Mouse (Mus musculus) effector memory CD4-positive, alpha-beta T cell, adult 7 months (primary cell): ENCODE results near the gene Gart. TPM values are rescaled to one million over a fixed set of nuclear protein-coding genes. Genes with fewer than 3 reads are reported as not detected.

Experiments used
- polyA plus RNA-seq: library from polyadenylated mRNA; unstranded; fragments of 100-300 nt; shearing (Covaris generic); gene quantifications from one replicate; pipeline ENCODE4 v1.2.1, GENCODE M21; 2017

Gene Gart
- 61.3 TPM for polyA plus RNA-seq

DNA sequence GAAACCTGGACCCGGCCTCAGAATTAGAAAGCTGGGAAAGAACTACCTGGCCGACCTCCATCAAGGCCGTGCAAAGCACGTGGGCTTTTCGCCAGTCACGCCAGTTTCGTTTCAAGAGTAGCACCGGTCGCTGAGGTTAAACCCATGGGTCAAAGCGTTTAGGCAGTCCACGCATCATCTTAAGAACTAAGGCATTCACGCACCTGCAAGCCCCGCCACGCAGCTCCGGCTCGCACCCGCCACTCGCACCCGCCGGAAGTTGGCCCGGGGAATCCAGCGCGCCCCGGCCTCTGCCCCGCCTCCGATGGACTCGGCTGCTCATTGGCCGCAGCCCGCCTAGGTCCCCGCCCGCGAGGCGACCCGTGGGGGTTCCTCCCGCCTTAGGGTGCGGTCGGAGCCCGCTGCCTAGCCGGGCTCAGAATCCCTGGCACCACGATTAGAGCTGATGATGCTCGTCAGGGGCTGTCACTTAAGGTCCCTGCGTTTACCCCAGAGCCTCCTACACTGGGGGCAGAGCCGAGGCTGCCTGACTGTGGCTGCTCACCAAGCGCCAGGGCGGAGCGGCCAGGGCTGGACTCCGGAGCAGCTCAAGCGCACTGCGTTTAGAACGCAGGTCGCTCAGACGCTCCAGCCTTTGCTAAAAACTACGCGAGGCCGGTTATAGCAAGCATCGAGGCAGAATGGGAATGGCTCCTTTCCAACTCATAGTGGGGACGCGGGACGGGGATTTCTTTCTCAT lies at the start of gene Gart:
Gene Gart, minus strand, starts transcription at position 272 of the 739 bp plus-strand sequence.

DNA sequence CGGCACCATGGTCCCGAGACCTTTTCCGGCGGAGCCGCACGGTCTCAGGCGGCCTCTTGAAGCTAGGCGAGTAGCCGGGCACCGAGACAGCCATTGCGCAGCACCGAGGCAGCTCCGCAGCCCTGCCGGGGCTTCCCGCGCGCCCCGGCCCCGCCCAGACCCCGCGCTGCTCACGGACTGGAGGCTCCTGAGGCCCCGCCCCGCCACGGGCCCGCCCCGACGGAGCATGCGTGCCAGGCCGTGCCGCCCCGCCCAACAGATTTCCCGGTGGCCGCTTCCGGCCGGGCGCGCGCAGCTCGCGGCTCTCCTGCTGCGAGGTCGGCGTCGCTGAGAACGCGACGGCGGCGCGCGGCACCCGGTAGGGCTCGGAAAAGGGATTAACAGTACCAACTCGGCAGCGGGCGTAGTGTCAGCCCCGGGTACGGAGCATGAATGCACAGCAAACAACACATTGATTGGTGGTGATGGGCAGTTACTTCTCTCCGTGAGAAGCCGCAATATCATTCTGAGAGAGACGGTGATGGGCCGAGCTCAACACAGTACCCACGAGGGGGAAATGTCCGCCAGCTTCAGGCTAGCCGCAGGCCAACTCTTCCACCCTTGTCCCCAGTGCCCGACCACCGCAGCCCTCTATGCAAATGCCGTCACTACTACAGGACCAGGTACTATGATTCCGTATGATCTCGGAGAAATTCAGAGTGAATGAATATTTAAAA lies 42.0 kb upstream of the Gart start, which contains the start of gene Donson:
Gene Donson, minus strand, starts transcription at position 152 of the 716 bp plus-strand sequence.

DNA sequence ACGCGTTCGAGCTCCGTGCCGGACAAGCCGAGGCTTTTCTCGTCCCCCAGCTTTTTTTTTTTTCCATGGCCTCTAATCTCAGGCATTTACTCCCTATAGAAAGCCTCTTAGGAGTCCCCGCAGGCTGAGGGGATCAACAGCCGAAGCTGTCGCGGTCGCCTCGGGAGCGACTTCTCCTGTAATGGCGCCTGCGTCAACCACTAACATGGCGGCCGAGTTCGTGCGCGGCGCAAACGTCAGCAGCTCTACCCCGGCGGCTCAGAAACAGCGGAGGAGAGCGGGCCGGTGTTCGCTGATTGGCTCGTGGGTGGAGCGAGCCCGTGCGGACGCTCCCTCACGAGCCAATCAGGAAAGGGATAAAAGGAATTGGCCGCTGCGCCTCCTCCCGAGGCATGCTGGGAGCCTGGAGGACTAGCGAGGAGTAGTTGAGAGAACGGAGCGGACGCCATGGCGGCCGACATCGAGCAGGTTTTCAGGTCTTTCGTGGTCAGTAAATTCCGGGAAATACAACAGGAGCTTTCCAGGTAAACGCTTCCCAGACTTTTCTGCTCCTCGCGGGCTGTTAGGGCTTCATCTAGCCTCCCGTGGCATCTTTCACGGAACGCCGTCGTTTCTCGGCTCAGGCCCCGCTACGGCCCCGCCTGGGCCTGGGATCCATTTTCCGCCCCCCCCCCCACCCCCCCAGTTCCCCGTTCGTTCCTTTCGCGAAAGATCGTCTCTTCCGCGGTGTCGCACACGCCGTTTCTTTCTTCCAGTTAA lies 888 bp upstream of the Gart start, which contains the start of gene Son:
Gene Son, plus strand, starts transcription at position 46 of the 759 bp plus-strand sequence.

DNA sequence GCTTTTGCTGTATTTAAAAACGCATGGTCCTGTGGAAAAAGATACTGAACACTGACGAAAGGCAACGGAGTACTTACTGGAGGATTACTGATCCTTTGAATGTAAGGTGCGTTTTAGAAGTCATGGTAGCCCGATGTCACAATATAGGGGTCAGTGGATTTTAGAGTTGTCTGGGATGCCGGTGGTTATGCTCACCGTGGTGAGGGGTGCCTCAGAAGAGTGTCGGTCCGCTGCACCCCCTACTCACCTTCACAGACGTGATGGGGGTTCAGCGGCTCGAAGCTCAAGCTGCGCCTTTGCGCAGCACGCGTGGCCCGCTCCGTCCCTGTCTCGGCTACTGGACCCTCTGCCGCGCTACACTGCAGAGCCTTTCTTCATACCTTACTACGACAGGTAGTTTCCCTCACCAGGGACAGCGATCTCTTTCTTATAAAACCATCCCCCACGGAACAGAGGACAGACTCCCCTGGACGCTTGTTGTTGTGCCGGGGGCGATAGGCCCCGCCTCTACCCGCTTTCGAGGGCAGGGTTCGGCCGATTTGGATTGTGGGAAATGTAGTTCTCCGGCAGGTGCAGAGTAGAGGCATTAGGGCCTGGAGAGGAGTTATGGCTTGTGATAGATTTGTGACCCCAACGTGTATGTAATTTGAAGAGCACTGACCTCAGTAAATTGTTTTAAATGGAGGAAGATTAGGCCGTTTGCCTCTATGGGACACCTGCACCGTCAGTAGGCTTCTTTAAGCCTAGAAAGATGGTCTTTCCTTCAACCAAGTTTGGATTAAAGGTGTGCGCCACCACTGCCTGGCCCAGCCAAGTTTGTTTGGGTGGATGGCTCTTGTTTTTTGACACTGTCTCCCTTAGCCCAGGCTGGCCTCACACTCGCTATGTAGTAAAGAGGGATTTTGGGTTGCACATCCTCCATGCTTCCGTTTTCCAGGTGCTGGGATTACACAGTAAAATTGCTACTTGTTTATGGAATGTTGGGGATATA lies 27.9 kb downstream of the Gart start, which contains the start of gene Dnajc28:
Gene Dnajc28, minus strand, starts transcription at position 516 of the 991 bp plus-strand sequence.

DNA sequence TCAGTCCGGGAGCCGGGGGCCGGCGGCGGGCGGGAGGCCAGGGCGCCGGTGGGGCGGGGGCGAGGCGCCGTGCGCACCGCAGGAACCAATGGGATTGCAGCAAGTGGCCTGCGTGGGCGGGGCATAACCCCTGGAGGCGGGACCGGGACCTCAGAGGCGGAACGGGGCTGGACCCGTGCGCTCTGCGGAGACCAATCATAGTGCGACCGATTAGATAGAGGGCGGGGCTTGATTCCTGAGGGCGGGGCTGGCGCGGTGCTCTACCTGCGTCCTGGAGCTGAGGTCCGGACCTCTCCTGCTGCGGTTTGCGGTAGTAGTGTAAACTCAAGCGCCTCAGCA lies 49.1 kb downstream of the Gart start, which contains the start of gene Tmem50b:
Gene Tmem50b, minus strand, starts transcription at position 129 of the 339 bp plus-strand sequence.

Other genes with a start within 250 kb of the Gart start
- 93.1 TPM for gene Il10rb, start 240.8 kb downstream of the Gart start, polyA plus RNA-seq
- gene Ifnar1, start 161.7 kb downstream of the Gart start, polyA plus RNA-seq: 222 TPM
- gene Ifngr2, start 99.9 kb downstream of the Gart start, polyA plus RNA-seq: 10.1 TPM
- gene Tmem50b, start 49.2 kb downstream of the Gart start, polyA plus RNA-seq: 34.0 TPM
- gene Dnajc28, start 27.9 kb downstream of the Gart start, polyA plus RNA-seq: 0.84 TPM
- gene Son, start 554 bp upstream of the Gart start, polyA plus RNA-seq: 114 TPM
- 148 TPM for gene Donson, start 41.8 kb upstream of the Gart start, polyA plus RNA-seq
- 31.9 TPM for gene Cryzl1, start 82.0 kb upstream of the Gart start, polyA plus RNA-seq
- 4.1 TPM for gene Itsn1, start 82.3 kb upstream of the Gart start, polyA plus RNA-seq